Mouse (Mus musculus) hindbrain, embryonic 11.5 days (tissue): ENCODE data around the gene Slf2. TPM values are rescaled to one million over a fixed set of nuclear protein-coding genes. Genes with fewer than 3 reads are reported as not detected.

ENCODE experiments used
- ATAC-seq: fragments of 200-750 bp; cut with Nextera tagmentation; 2 replicates; pipeline ENCODE4 v1.8.0; 2017; ENCODE audit warnings: mild to moderate bottlenecking, moderate TSS enrichment, moderate library complexity; ENCODE audit not compliant: low FRiP score
- DNase-seq: peaks from one replicate; pipeline ENCODE4 v3.0.0-alpha.2; 2015; ENCODE audit warnings: low spot score
- H3K27ac ChIP-seq: fragments of 300-500 bp; sonication (generic); 2 replicates; pipeline ENCODE4 v1.5.1; 2014; ENCODE audit warnings: mild to moderate bottlenecking, low read depth, low read length
- H3K27me3 ChIP-seq: fragments of 300-500 bp; sonication (generic); 2 replicates; pipeline ENCODE4 v1.6.1; 2014; ENCODE audit warnings: mild to moderate bottlenecking, low read length, moderate library complexity, mixed read lengths; ENCODE audit not compliant: control insufficient read depth, insufficient read depth
- H3K36me3 ChIP-seq: fragments of 300-500 bp; sonication (generic); 2 replicates; pipeline ENCODE4 v1.6.1; 2014; ENCODE audit warnings: mild to moderate bottlenecking, low read length, moderate library complexity, mixed read lengths; ENCODE audit not compliant: control insufficient read depth, insufficient read depth
- H3K4me1 ChIP-seq: fragments of 300-500 bp; sonication (generic); replicated peaks from 2 replicates; pipeline ENCODE4 v1.6.1; 2014; ENCODE audit warnings: low read length, mixed read lengths; ENCODE audit not compliant: control insufficient read depth, insufficient read depth
- H3K4me2 ChIP-seq: fragments of 300-500 bp; sonication (generic); replicated peaks from 2 replicates; pipeline ENCODE4 v1.6.1; 2014; ENCODE audit warnings: mild to moderate bottlenecking, low read depth, low read length
- H3K4me3 ChIP-seq: fragments of 300-500 bp; sonication (generic); 2 replicates; pipeline ENCODE4 v1.5.1; 2014; ENCODE audit warnings: low read depth, low read length
- H3K9ac ChIP-seq: fragments of 300-500 bp; sonication (generic); 2 replicates; pipeline ENCODE4 v1.6.1; 2014; ENCODE audit warnings: low read depth, low read length
- H3K9me3 ChIP-seq: fragments of 300-500 bp; sonication (generic); 2 replicates; pipeline ENCODE4 v1.6.1; 2016; ENCODE audit warnings: low read length; ENCODE audit not compliant: control insufficient read depth
- WGBS: fragments of 180-500 bp; shearing (Covaris S2); extraction: QIAGEN DNeasy Blood & Tissue Kit; methylation state at CpG from one replicate; pipeline ENCODE4 v1.1.7; 2014; 5-methylcytosine and 5-hydroxymethylcytosine counted together
- polyA plus RNA-seq: library from polyadenylated mRNA; unstranded; fragments of >200 nt; fragmentation: Nextera tagmentation; extraction: Ambion mirVana; gene quantifications from 2 replicates; pipeline ENCODE4 v1.2.1, GENCODE M21; 2014

Slf2 gene
- polyA plus RNA-seq, 1 experiment from 2014 or later, result 44.7 TPM

- H3K4me1 ChIP-seq, result no peaks in the 10 kb centered on the region
- H3K36me3 ChIP-seq, result no peaks in the 10 kb centered on the region
- no peak for DNase-seq
- no peaks in the 10 kb centered on the region for H3K27me3 ChIP-seq
- 75% methylated on average over 1 of the region's 1 CpGs for WGBS
- no peak overlapping the region for H3K9ac ChIP-seq
- H3K4me2 ChIP-seq, result no peak overlapping the region
- no peaks in the 10 kb centered on the region for H3K9me3 ChIP-seq
- H3K27ac ChIP-seq, result no peak overlapping the region
- no peak overlapping the region for H3K4me3 ChIP-seq
- no peak for ATAC-seq
Measured at GRCm38 (mm10) chr19:44921466-44922139, 9.3 kb upstream of the Slf2 start.

GRCm38 (mm10) chr19:44922521-44922920 is 8.4 kb upstream of the Slf2 start:
- H3K4me1 ChIP-seq, result no peaks in the 10 kb centered on the region
- H3K9me3 ChIP-seq, result no peaks in the 10 kb centered on the region
- H3K9ac ChIP-seq, result no peak overlapping the region
- H3K27me3 ChIP-seq, result no peaks in the 10 kb centered on the region
- H3K36me3 ChIP-seq, result no peaks in the 10 kb centered on the region
- ATAC-seq (no peak), DNase-seq (no peak)
- no peak overlapping the region for H3K4me2 ChIP-seq
- H3K27ac ChIP-seq, result no peak overlapping the region
- 84% methylated on average over 2 of the region's 2 CpGs for WGBS
- no peak overlapping the region for H3K4me3 ChIP-seq

- H3K27ac ChIP-seq, result no peak overlapping the region
- no peak overlapping the region for H3K4me3 ChIP-seq
- no peaks in the 10 kb centered on the region for H3K36me3 ChIP-seq
- no peaks in the 10 kb centered on the region for H3K4me1 ChIP-seq
- DNase-seq, result no peak
- H3K27me3 ChIP-seq, result no peaks in the 10 kb centered on the region
- ATAC-seq, result no peak
- H3K9ac ChIP-seq, result no peak overlapping the region
- WGBS, result 72% methylated on average over 5 of the region's 5 CpGs
- no peaks in the 10 kb centered on the region for H3K9me3 ChIP-seq
- no peak overlapping the region for H3K4me2 ChIP-seq
Measured at GRCm38 (mm10) chr19:44924699-44925098, 6.3 kb upstream of the Slf2 start.

- Histone ChIP-seq H3K4me2 (no peak overlapping the region), H3K9ac (no peak overlapping the region), H3K9me3 (no peaks in the 10 kb centered on the region), H3K4me3 (no peak overlapping the region), H3K27me3 (no peaks in the 10 kb centered on the region), H3K4me1 (no peaks in the 10 kb centered on the region), H3K27ac (no peak overlapping the region), H3K36me3 (no peaks in the 10 kb centered on the region)
- ATAC-seq, result no peak
- no peak for DNase-seq
- 82% methylated on average over 6 of the region's 6 CpGs for WGBS
Measured at GRCm38 (mm10) chr19:44926781-44927180, 4.2 kb upstream of the Slf2 start.

GRCm38 (mm10) chr19:44927250-44927649 is 3.7 kb upstream of the Slf2 start:
- 73% methylated on average over 1 of the region's 1 CpGs for WGBS
- H3K9me3 ChIP-seq, result no peaks in the 10 kb centered on the region
- H3K4me1 ChIP-seq, result no peaks in the 10 kb centered on the region
- no peak for DNase-seq
- no peaks in the 10 kb centered on the region for H3K27me3 ChIP-seq
- no peak overlapping the region for H3K4me3 ChIP-seq
- H3K9ac ChIP-seq, result no peak overlapping the region
- ATAC-seq, result no peak
- no peak overlapping the region for H3K27ac ChIP-seq
- H3K36me3 ChIP-seq, result no peaks in the 10 kb centered on the region
- no peak overlapping the region for H3K4me2 ChIP-seq

- Histone ChIP-seq H3K36me3 (no peaks in the 10 kb centered on the region), H3K27ac (no peak overlapping the region), H3K9me3 (no peaks in the 10 kb centered on the region), H3K9ac (no peak overlapping the region), H3K27me3 (no peaks in the 10 kb centered on the region), H3K4me1 (no peaks in the 10 kb centered on the region), H3K4me2 (no peak overlapping the region), H3K4me3 (no peak overlapping the region)
- ATAC-seq (no peak), DNase-seq (no peak)
- WGBS, result 78% methylated on average over 8 of the region's 8 CpGs
Measured at GRCm38 (mm10) chr19:44928185-44928584, 2.8 kb upstream of the Slf2 start.

- H3K36me3 ChIP-seq, result no peaks in the 10 kb centered on the region
- no peaks in the 10 kb centered on the region for H3K4me1 ChIP-seq
- 62% methylated on average over 3 of the region's 3 CpGs for WGBS
- no peak for ATAC-seq
- no peak overlapping the region for H3K27ac ChIP-seq
- H3K4me3 ChIP-seq, result no peak overlapping the region
- no peaks in the 10 kb centered on the region for H3K9me3 ChIP-seq
- DNase-seq, result no peak
- H3K9ac ChIP-seq, result no peak overlapping the region
- H3K27me3 ChIP-seq, result no peaks in the 10 kb centered on the region
- H3K4me2 ChIP-seq, result no peak overlapping the region
Measured at GRCm38 (mm10) chr19:44929251-44929650, 1.7 kb upstream of the Slf2 start.

- DNase-seq (no peak), ATAC-seq (no peak)
- Histone ChIP-seq H3K9ac (no peak overlapping the region), H3K27me3 (no peaks in the 10 kb centered on the region), H3K27ac (no peak overlapping the region), H3K4me2 (no peak overlapping the region), H3K4me3 (no peak overlapping the region), H3K9me3 (no peaks in the 10 kb centered on the region), H3K36me3 (no peaks in the 10 kb centered on the region), H3K4me1 (no peaks in the 10 kb centered on the region)
- WGBS, result 61% methylated on average over 10 of the region's 10 CpGs
Measured at GRCm38 (mm10) chr19:44929663-44930062, 1.3 kb upstream of the Slf2 start.

GRCm38 (mm10) chr19:44930122-44930521 is 829 bp upstream of the Slf2 start:
- Histone ChIP-seq H3K9ac (peak overlapping the region; percentile 49; the same call in 1 of the 2 replicates), H3K27me3 (no peaks in the 10 kb centered on the region), H3K9me3 (no peaks in the 10 kb centered on the region), H3K4me2 (peak overlapping the region; percentile 52), H3K27ac (no peak overlapping the region), H3K4me1 (no peaks in the 10 kb centered on the region), H3K4me3 (peak overlapping the region; percentile 98), H3K36me3 (peaks cover 2% of the 10 kb centered on the region)
- no peak for DNase-seq
- ATAC-seq, result no peak
- 51% methylated on average over 2 of the region's 2 CpGs for WGBS
